Mouse (Mus musculus) CH12.LX (cell line): ENCODE results near the gene 4931428F04Rik. TPM values are rescaled to one million over a fixed set of nuclear protein-coding genes. Genes with fewer than 3 reads are reported as not detected.

Experiments
- DNase-seq: peaks from one replicate; pipeline ENCODE4 v3.0.0-alpha.2; 2013; ENCODE audit errors: extremely low read depth
- H3K27ac ChIP-seq: 2 replicates; pipeline ENCODE4 v1.5.1; 2012; ENCODE audit warnings: low read depth, mild to moderate bottlenecking, control low read depth, moderate library complexity; ENCODE audit not compliant: insufficient read depth
- H3K27me3 ChIP-seq: replicated peaks from 2 replicates; pipeline ENCODE3; 2012; ENCODE audit warnings: inconsistent platforms
- H3K36me3 ChIP-seq, 2 experiments: replicated peaks in 1 of 2; 2 replicates each; pipeline versions ENCODE3 to v1.6.1; 2012; ENCODE audit warnings: inconsistent platforms in 1 of 2, low read length in 1 of 2, mild to moderate bottlenecking in 1 of 2, mixed read lengths in 1 of 2, moderate library complexity in 1 of 2; ENCODE audit not compliant: control insufficient read depth in 1 of 2, insufficient read depth in 1 of 2
- H3K4me1 ChIP-seq, 2 experiments: 2 replicates each; pipeline ENCODE4 v1.6.1; 2012; ENCODE audit warnings: inconsistent platforms in 1 of 2, moderate library complexity in 1 of 2; ENCODE audit not compliant: insufficient read depth in 2 of 2, control insufficient read depth in 1 of 2
- H3K4me2 ChIP-seq: 2 replicates; pipeline ENCODE4 v1.6.1; 2012; ENCODE audit warnings: low read depth, mild to moderate bottlenecking, control low read depth; ENCODE audit not compliant: poor library complexity, insufficient read depth, severe bottlenecking
- H3K4me3 ChIP-seq, 3 experiments: fragments of 150-350 bp in 1 of 3; sonication (generic) in 1 of 3; replicated peaks in 1 of 3; 2 replicates each; pipeline versions ENCODE3 to v1.5.1; 2011 to 2012; ENCODE audit warnings: low read depth in 2 of 3, low read length in 2 of 3, mild to moderate bottlenecking in 2 of 3, moderate library complexity in 2 of 3, control low read depth in 1 of 3, improper control_type of control experiment in 1 of 3, inconsistent platforms in 1 of 3, mixed read lengths in 1 of 3; ENCODE audit not compliant: poor library complexity in 1 of 3
- H3K79me2 ChIP-seq: replicated peaks from 2 replicates; pipeline ENCODE4 v1.6.1; 2012; ENCODE audit warnings: mild to moderate bottlenecking, moderate library complexity; ENCODE audit not compliant: control insufficient read depth, poor library complexity, insufficient read depth, severe bottlenecking; ENCODE audit errors: extremely low read depth
- H3K9ac ChIP-seq: 2 replicates; pipeline ENCODE4 v1.6.1; 2012; ENCODE audit warnings: low read depth, mild to moderate bottlenecking, control low read depth, moderate library complexity; ENCODE audit not compliant: insufficient read depth
- H3K9me3 ChIP-seq: replicated peaks from 2 replicates; pipeline ENCODE3; 2012; ENCODE audit warnings: low read length, inconsistent platforms, mixed read lengths
- CTCF ChIP-seq, 2 experiments: IDR thresholded peaks in 1 of 2; conservative IDR thresholded peaks in 1 of 2; 2 replicates each; pipeline ENCODE4 v1.5.1; 2011 to 2012; ENCODE audit warnings: low read depth in 2 of 2, low read length in 2 of 2, improper control_type of control experiment in 1 of 2, inconsistent platforms in 1 of 2, mild to moderate bottlenecking in 1 of 2, moderate library complexity in 1 of 2
- GABPA ChIP-seq: IDR thresholded peaks from 2 replicates; pipeline ENCODE4 v1.6.1; 2012; ENCODE audit warnings: low read depth, low read length, improper control_type of control experiment, inconsistent platforms; ENCODE audit not compliant: insufficient replicate concordance
- MAFK ChIP-seq: IDR thresholded peaks from 2 replicates; pipeline ENCODE4 v1.6.1; 2011; ENCODE audit warnings: low read length, improper control_type of control experiment; ENCODE audit not compliant: insufficient replicate concordance
- MAX ChIP-seq: IDR thresholded peaks from 2 replicates; pipeline ENCODE4 v1.6.1; 2011; ENCODE audit warnings: low read length, improper control_type of control experiment
- MEF2A ChIP-seq: IDR thresholded peaks from 2 replicates; pipeline ENCODE4 v1.6.1; 2014; ENCODE audit warnings: low read depth, mild to moderate bottlenecking, inconsistent platforms, low read length, improper control_type of control experiment, borderline replicate concordance
- MXI1 ChIP-seq: IDR thresholded peaks from 2 replicates; pipeline ENCODE4 v1.6.1; 2011; ENCODE audit warnings: mild to moderate bottlenecking, low read depth, low read length, improper control_type of control experiment
- MYC ChIP-seq: IDR thresholded peaks from 2 replicates; pipeline ENCODE4 v1.6.1; 2011; ENCODE audit warnings: low read depth, mild to moderate bottlenecking, improper control_type of control experiment, low read length
- NRF1 ChIP-seq: IDR thresholded peaks from 2 replicates; pipeline ENCODE4 v1.6.1; 2014; ENCODE audit warnings: low read depth, mild to moderate bottlenecking, inconsistent platforms, low read length, improper control_type of control experiment, moderate library complexity
- POLR2A ChIP-seq: IDR thresholded peaks from 2 replicates; pipeline ENCODE4 v1.6.1; 2011; ENCODE audit warnings: low read depth, mild to moderate bottlenecking, improper control_type of control experiment, low read length
- POLR2AphosphoS2 ChIP-seq: IDR thresholded peaks from 2 replicates; pipeline ENCODE4 v1.6.1; 2011; ENCODE audit warnings: low read depth, low read length, improper control_type of control experiment
- ZMIZ1 ChIP-seq: IDR thresholded peaks from 2 replicates; pipeline ENCODE4 v1.6.1; 2012; ENCODE audit warnings: low read depth, mild to moderate bottlenecking, inconsistent platforms, low read length, improper control_type of control experiment
- ZNF384 ChIP-seq: IDR thresholded peaks from 2 replicates; pipeline ENCODE4 v1.6.1; 2012; ENCODE audit warnings: low read depth, low read length, improper control_type of control experiment, inconsistent platforms
- dilution Hi-C: fragments of 300-500 bp; cut with MboI; formaldehyde crosslinking; loops from 2 replicates; pipeline ENCODE4 v1.14.3; 2020; ENCODE audit warnings: low sequenced_read_pairs; ENCODE audit not compliant: extremely low pct_unique_long_range_greater_than_20kb, extremely low pct_ligation_motif_present
- in situ Hi-C: fragments of 300-500 bp; cut with MboI; formaldehyde crosslinking; loops from 3 replicates; pipeline ENCODE4 v1.14.3; 2019; ENCODE audit warnings: low sequenced_read_pairs, low pct_ligation_motif_present, low pct_unique_long_range_greater_than_20kb, mixed read lengths
- polyA plus RNA-seq: library from polyadenylated mRNA; unstranded; fragments of >175 nt; gene quantifications from 2 replicates; pipeline ENCODE4 v1.2.1, GENCODE M21; 2012; ENCODE audit warnings: low read depth; ENCODE audit not compliant: insufficient read length
- total RNA-seq, 2 experiments: library from RNA; depleted of rRNA; stranded (reverse); fragments of 300-350 nt in 1 of 2; fragments of >200 nt in 1 of 2; gene quantifications; 2 replicates each; pipeline ENCODE4 v1.2.3; 2012 to 2014

Gene 4931428F04Rik
- total and polyA plus RNA-seq, 3 experiments: 2.7 to 9.1 (median 4.7) TPM

GRCm38 (mm10) chr8:105306146-105306691 is 16.6 kb upstream of the 4931428F04Rik start:
- peaks cover 3 to 48% of the 10 kb centered on the region in 2 experiments for H3K4me1 ChIP-seq
- in situ Hi-C loops: no loop called here
- H3K79me2 ChIP-seq: no peaks in the 10 kb centered on the region
- H3K27ac ChIP-seq: no peak overlapping the region
- DNase-seq: no peak
- no peak overlapping the region for H3K4me2 ChIP-seq
- peaks cover 1% of the 10 kb centered on the region for H3K9me3 ChIP-seq
- H3K4me3 ChIP-seq: no peak overlapping the region
- H3K27me3 ChIP-seq: no peaks in the 10 kb centered on the region
- no peak overlapping the region for H3K9ac ChIP-seq
- dilution Hi-C loops: no loop called here
- TF ChIP-seq NRF1: no peak
- TF ChIP-seq MAX: no peak
- TF ChIP-seq CTCF (conservative IDR thresholded peaks at IDR 0.05 in 1 of 2, IDR thresholded peaks at IDR 0.05 in 1 of 2; ENCODE audit: low read depth in 2 of 2, low read length in 2 of 2): no peak
- no peak for TF ChIP-seq MXI1
- TF ChIP-seq MAFK: no peak
- TF ChIP-seq MEF2A: no peak
- TF ChIP-seq, all 38 proteins: peak for 0
- peaks cover 87 to 95% of the 10 kb centered on the region in 2 experiments for H3K36me3 ChIP-seq

- H3K27ac ChIP-seq: peak within 1 kb of the TSS; percentile 61; the same call in 1 of the 2 replicates
- dilution Hi-C loops (no loop called here), in situ Hi-C loops (no loop called here)
- H3K9ac ChIP-seq: no peak within 1 kb of the TSS
- no peaks in the 10 kb centered on the region for H3K27me3 ChIP-seq
- H3K4me2 ChIP-seq: no peak within 1 kb of the TSS
- H3K4me3 ChIP-seq: peak within 1 kb of the TSS in 1 of 3 experiments; percentile 18
- no peak for TF ChIP-seq MYC
- TF ChIP-seq POLR2A: peak; percentile 27; the same call in 1 of the 2 replicates
- peaks cover 89 to 97% of the 10 kb centered on the region in 2 experiments for H3K36me3 ChIP-seq
- H3K79me2 ChIP-seq: peaks cover 1% of the 10 kb centered on the region; the same call in 1 of the 2 replicates
- H3K4me1 ChIP-seq: peaks cover 4 to 54% of the 10 kb centered on the region in 2 experiments
- no peak for DNase-seq
- H3K9me3 ChIP-seq: no peaks in the 10 kb centered on the region
Observed at GRCm38 (mm10) chr8:105305211-105306145, 15.8 kb upstream of the 4931428F04Rik start, which contains the start of gene Elmo3. Gene Elmo3 (plus strand): TSS chr8:105305601.

- in situ Hi-C loops (no loop called here), dilution Hi-C loops (no loop called here)
- TF ChIP-seq ZNF384: no peak
- peak; percentile 89 for TF ChIP-seq ZMIZ1
- no peak for TF ChIP-seq MXI1
- 0 out of 2 replicates have a peak, but pooled peaks have one; percentile 44 for TF ChIP-seq POLR2AphosphoS2
- TF ChIP-seq GABPA: no peak
- Histone ChIP-seq H3K9me3 (no peaks in the 10 kb centered on the region), H3K4me3 (peak overlapping the region in 1 of 3 experiments; percentile 18), H3K27ac (peak overlapping the region; percentile 61; the same call in 1 of the 2 replicates), H3K9ac (no peak overlapping the region), H3K4me2 (no peak overlapping the region), H3K36me3 (peaks cover 88 to 97% of the 10 kb centered on the region in 2 experiments), H3K4me1 (peaks cover 4 to 63% of the 10 kb centered on the region in 2 experiments), H3K27me3 (no peaks in the 10 kb centered on the region), H3K79me2 (peaks cover 8% of the 10 kb centered on the region)
- DNase-seq: no peak
Observed at GRCm38 (mm10) chr8:105304325-105305210, 14.9 kb upstream of the 4931428F04Rik start.
